Mouse (Mus musculus): Measurements from ENCODE around the gene 4931428F04Rik.

The 4931428F04Rik gene

GRCm38 (mm10) chr8:105306146-105306691, 16.6 kb upstream of the 4931428F04Rik start:
- DNase-seq = peak in 1 of 2 experiments; percentile 30

GRCm38 (mm10) chr8:105305211-105306145, 15.8 kb upstream of the 4931428F04Rik start, which contains the start of gene Elmo3:
TSS of gene Elmo3 (plus strand) at chr8:105305601.
- peak; percentile 81 to 84 for DNase-seq

GRCm38 (mm10) chr8:105304325-105305210, 14.9 kb upstream of the 4931428F04Rik start:
- peak in 1 of 2 experiments; percentile 15 for DNase-seq

- no peak for DNase-seq
Observed at GRCm38 (mm10) chr8:105303874-105304273, 14.2 kb upstream of the 4931428F04Rik start.

- no peak for DNase-seq
Observed at GRCm38 (mm10) chr8:105303396-105303795, 13.7 kb upstream of the 4931428F04Rik start.

GRCm38 (mm10) chr8:105299962-105300361, 10.3 kb upstream of the 4931428F04Rik start:
- DNase-seq = no peak

- DNase-seq = no peak
Observed at GRCm38 (mm10) chr8:105298351-105299252, 8.9 kb upstream of the 4931428F04Rik start.

- DNase-seq = peak; percentile 93
Observed at GRCm38 (mm10) chr8:105297511-105298192, 8.0 kb upstream of the 4931428F04Rik start, which contains the start of gene E2f4. TSS of gene E2f4 (plus strand) at chr8:105297663.

GRCm38 (mm10) chr8:105295895-105296573, 6.4 kb upstream of the 4931428F04Rik start, which contains the start of gene Exoc3l:
TSS of gene Exoc3l (minus strand) at chr8:105296101.
- no peak for DNase-seq

GRCm38 (mm10) chr8:105295256-105295655, 5.6 kb upstream of the 4931428F04Rik start:
- no peak for DNase-seq

- DNase-seq = no peak
Observed at GRCm38 (mm10) chr8:105294776-105295175, 5.1 kb upstream of the 4931428F04Rik start.

GRCm38 (mm10) chr8:105293405-105293804, 3.7 kb upstream of the 4931428F04Rik start:
- peak; percentile 79 to 91 for DNase-seq

- DNase-seq = peak in 1 of 2 experiments; percentile 36
Observed at GRCm38 (mm10) chr8:105292471-105292870, 2.8 kb upstream of the 4931428F04Rik start.

GRCm38 (mm10) chr8:105291802-105292201, 2.1 kb upstream of the 4931428F04Rik start:
- peak in 1 of 2 experiments; percentile 39 for DNase-seq

- peak in 1 of 2 experiments; percentile 50 for DNase-seq
Observed at GRCm38 (mm10) chr8:105291364-105291763, 1.7 kb upstream of the 4931428F04Rik start.

- peak; percentile 96 to 99 for DNase-seq
Observed at GRCm38 (mm10) chr8:105290554-105291314, 1.1 kb upstream of the 4931428F04Rik start.

- DNase-seq = peak; percentile 99
Observed at GRCm38 (mm10) chr8:105288958-105289732, 519 bp downstream of the 4931428F04Rik start.

- DNase-seq = no peak
Observed at GRCm38 (mm10) chr8:105288231-105288630, 1.4 kb downstream of the 4931428F04Rik start.

GRCm38 (mm10) chr8:105286907-105287306, 2.8 kb downstream of the 4931428F04Rik start:
- DNase-seq = no peak

Data from cerebellum, postnatal 14 days (tissue).